Mouse (Mus musculus): ENCODE data around the gene Mical3. TPM values are rescaled to one million over a fixed set of nuclear protein-coding genes. Genes with fewer than 3 reads are reported as not detected.

Mical3 gene
- polyA plus RNA-seq, 1 experiment from 2014 or later: 11.8 TPM

- Histone ChIP-seq H3K9me3 (no peaks in the 10 kb centered on the region), H3K4me1 (replicated peaks) (peaks cover 21% of the 10 kb centered on the region), H3K4me3 (no peak overlapping the region), H3K27me3 (ENCODE audit: insufficient read depth, poor library complexity, severe bottlenecking) (0 out of 2 replicates have a peak, but pooled peaks cover 2% of the 10 kb centered on the region), H3K27ac (no peak overlapping the region), H3K36me3 (no peaks in the 10 kb centered on the region)
- WGBS: 90% methylated on average over 15 of the region's 15 CpGs
- DNase-seq (ENCODE audit: low spot score): no peak
Observed at GRCm38 (mm10) chr6:121117971-121118755, 12.6 kb downstream of the Mical3 start.

- no peaks in the 10 kb centered on the region for H3K36me3 ChIP-seq
- WGBS: 73% methylated on average over 4 of the region's 4 CpGs
- no peak overlapping the region for H3K4me3 ChIP-seq
- H3K27ac ChIP-seq: no peak overlapping the region
- no peaks in the 10 kb centered on the region for H3K9me3 ChIP-seq
- H3K27me3 ChIP-seq (ENCODE audit: insufficient read depth, poor library complexity, severe bottlenecking): no peaks in the 10 kb centered on the region
- peaks cover 21% of the 10 kb centered on the region for H3K4me1 ChIP-seq (replicated peaks)
- no peak for DNase-seq (ENCODE audit: low spot score)
Observed at GRCm38 (mm10) chr6:121117142-121117541, 13.7 kb downstream of the Mical3 start.

GRCm38 (mm10) chr6:121116434-121116833, 14.4 kb downstream of the Mical3 start:
- no peak for DNase-seq (ENCODE audit: low spot score)
- peaks cover 28% of the 10 kb centered on the region for H3K4me1 ChIP-seq (replicated peaks)
- H3K27ac ChIP-seq: no peak overlapping the region
- no peaks in the 10 kb centered on the region for H3K9me3 ChIP-seq
- no peak overlapping the region for H3K4me3 ChIP-seq
- no peaks in the 10 kb centered on the region for H3K27me3 ChIP-seq (ENCODE audit: insufficient read depth, poor library complexity, severe bottlenecking)
- H3K36me3 ChIP-seq: no peaks in the 10 kb centered on the region
- WGBS: 65% methylated on average over 10 of the region's 10 CpGs

GRCm38 (mm10) chr6:121111448-121112055, 19.2 kb downstream of the Mical3 start:
- WGBS: 61% methylated on average over 10 of the region's 10 CpGs
- Histone ChIP-seq H3K27ac (peak overlapping the region; percentile 100), H3K4me1 (replicated peaks) (peaks cover 55% of the 10 kb centered on the region), H3K9me3 (no peaks in the 10 kb centered on the region), H3K4me3 (no peak overlapping the region), H3K36me3 (peaks cover 10% of the 10 kb centered on the region; the same call in 1 of the 2 replicates), H3K27me3 (ENCODE audit: insufficient read depth, poor library complexity, severe bottlenecking) (no peaks in the 10 kb centered on the region)
- DNase-seq (ENCODE audit: low spot score): no peak

GRCm38 (mm10) chr6:121109998-121110603, 20.7 kb downstream of the Mical3 start:
- Histone ChIP-seq H3K9me3 (no peaks in the 10 kb centered on the region), H3K4me1 (replicated peaks) (peaks cover 67% of the 10 kb centered on the region), H3K27me3 (ENCODE audit: insufficient read depth, poor library complexity, severe bottlenecking) (no peaks in the 10 kb centered on the region), H3K4me3 (peak overlapping the region; percentile 98), H3K36me3 (peaks cover 11% of the 10 kb centered on the region; the same call in 1 of the 2 replicates), H3K27ac (peak overlapping the region; percentile 100)
- 1% methylated on average over 42 of the region's 42 CpGs for WGBS
- DNase-seq (ENCODE audit: low spot score): peak; percentile 90

GRCm38 (mm10) chr6:121109181-121109981, 21.4 kb downstream of the Mical3 start:
- H3K27me3 ChIP-seq (ENCODE audit: insufficient read depth, poor library complexity, severe bottlenecking): no peaks in the 10 kb centered on the region
- peaks cover 71% of the 10 kb centered on the region for H3K4me1 ChIP-seq (replicated peaks)
- H3K9me3 ChIP-seq: no peaks in the 10 kb centered on the region
- peak overlapping the region; percentile 100 for H3K27ac ChIP-seq
- H3K36me3 ChIP-seq: peaks cover 17% of the 10 kb centered on the region
- DNase-seq (ENCODE audit: low spot score): peak; percentile 62
- 2% methylated on average over 52 of the region's 52 CpGs for WGBS
- H3K4me3 ChIP-seq: peak overlapping the region; percentile 98

GRCm38 (mm10) chr6:121108075-121108474, 22.7 kb downstream of the Mical3 start:
- WGBS: 71% methylated on average over 1 of the region's 1 CpGs
- H3K4me1 ChIP-seq (replicated peaks): peaks cover 71% of the 10 kb centered on the region

GRCm38 (mm10) chr6:121106711-121107405, 23.9 kb downstream of the Mical3 start:
- no peaks in the 10 kb centered on the region for H3K27me3 ChIP-seq (ENCODE audit: insufficient read depth, poor library complexity, severe bottlenecking)
- DNase-seq (ENCODE audit: low spot score): no peak
- H3K4me3 ChIP-seq: no peak overlapping the region
- 92% methylated on average over 16 of the region's 16 CpGs for WGBS
- H3K36me3 ChIP-seq: peaks cover 30% of the 10 kb centered on the region
- no peaks in the 10 kb centered on the region for H3K9me3 ChIP-seq
- no peak overlapping the region for H3K27ac ChIP-seq
- H3K4me1 ChIP-seq (replicated peaks): peaks cover 65% of the 10 kb centered on the region

More at GRCm38 (mm10) chr6:121108075-121108474, 22.7 kb downstream of the Mical3 start:
- Histone ChIP-seq H3K27me3 (ENCODE audit: insufficient read depth, poor library complexity, severe bottlenecking) (no peaks in the 10 kb centered on the region), H3K4me3 (no peak overlapping the region), H3K36me3 (peaks cover 26% of the 10 kb centered on the region), H3K9me3 (no peaks in the 10 kb centered on the region), H3K27ac (no peak overlapping the region)
- DNase-seq (ENCODE audit: low spot score): no peak

- H3K27ac ChIP-seq: 0 out of 2 replicates have a peak overlapping the region, but pooled peaks have one; percentile 5
- H3K4me1 ChIP-seq (replicated peaks): peaks cover 53% of the 10 kb centered on the region
- 59% methylated on average over 4 of the region's 4 CpGs for WGBS
- H3K9me3 ChIP-seq: no peaks in the 10 kb centered on the region
- H3K4me3 ChIP-seq: no peak overlapping the region
- DNase-seq (ENCODE audit: low spot score): no peak
- no peaks in the 10 kb centered on the region for H3K27me3 ChIP-seq (ENCODE audit: insufficient read depth, poor library complexity, severe bottlenecking)
- H3K36me3 ChIP-seq: peaks cover 30% of the 10 kb centered on the region
Observed at GRCm38 (mm10) chr6:121105726-121106125, 25.1 kb downstream of the Mical3 start.

- no peak overlapping the region for H3K27ac ChIP-seq
- peaks cover 30% of the 10 kb centered on the region for H3K36me3 ChIP-seq
- no peak for DNase-seq (ENCODE audit: low spot score)
- H3K27me3 ChIP-seq (ENCODE audit: insufficient read depth, poor library complexity, severe bottlenecking): no peaks in the 10 kb centered on the region
- no peak overlapping the region for H3K4me3 ChIP-seq
- H3K4me1 ChIP-seq (replicated peaks): peaks cover 43% of the 10 kb centered on the region
- WGBS: 90% methylated on average over 14 of the region's 14 CpGs
- no peaks in the 10 kb centered on the region for H3K9me3 ChIP-seq
Observed at GRCm38 (mm10) chr6:121103406-121104171, 27.2 kb downstream of the Mical3 start.

GRCm38 (mm10) chr6:121102941-121103340, 27.9 kb downstream of the Mical3 start:
- WGBS: 91% methylated on average over 10 of the region's 10 CpGs
- H3K9me3 ChIP-seq: no peaks in the 10 kb centered on the region
- H3K36me3 ChIP-seq: peaks cover 30% of the 10 kb centered on the region
- no peaks in the 10 kb centered on the region for H3K27me3 ChIP-seq (ENCODE audit: insufficient read depth, poor library complexity, severe bottlenecking)
- no peak overlapping the region for H3K27ac ChIP-seq
- no peak for DNase-seq (ENCODE audit: low spot score)
- H3K4me1 ChIP-seq (replicated peaks): peaks cover 46% of the 10 kb centered on the region
- no peak overlapping the region for H3K4me3 ChIP-seq
